Mouse (Mus musculus): Measurements from ENCODE around the gene Olfr361.
"Not testable (repeated sequence)": the region's sequence is repeated elsewhere in the genome, so short reads cannot be mapped to it uniquely, and the experiment has no call there.

The Olfr361 gene

DNA sequence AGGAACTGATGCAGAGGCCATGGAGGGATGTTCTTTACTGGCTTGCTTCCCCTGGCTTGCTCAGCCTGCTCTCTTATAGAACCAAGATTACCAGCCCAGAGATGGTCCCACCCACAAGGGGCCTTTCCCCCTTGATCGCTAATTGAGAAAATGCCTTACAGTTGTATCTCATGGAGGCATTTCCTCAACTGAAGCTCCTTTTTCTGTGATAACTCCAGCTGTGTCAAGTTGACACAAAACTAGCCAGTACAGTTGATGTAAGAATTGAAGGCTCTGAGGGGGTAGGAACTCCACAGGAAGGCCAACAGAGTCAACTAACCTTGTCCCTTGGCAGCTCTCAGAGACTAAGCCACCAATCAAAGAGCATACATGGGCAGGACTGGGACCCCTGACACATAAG, at the start of gene Olfr361:
Olfr361 (minus strand) TSS at position 101 of the 400 bp plus-strand sequence.
- not testable (repeated sequence) for DNase-seq

- no peak for DNase-seq
Observed at GRCm38 (mm10) chr2:37117810-37118209, 28.7 kb upstream of the Olfr361 start, which contains the start of gene Olfr362. Gene Olfr362 (minus strand): TSS chr2:37117910.

DNA sequence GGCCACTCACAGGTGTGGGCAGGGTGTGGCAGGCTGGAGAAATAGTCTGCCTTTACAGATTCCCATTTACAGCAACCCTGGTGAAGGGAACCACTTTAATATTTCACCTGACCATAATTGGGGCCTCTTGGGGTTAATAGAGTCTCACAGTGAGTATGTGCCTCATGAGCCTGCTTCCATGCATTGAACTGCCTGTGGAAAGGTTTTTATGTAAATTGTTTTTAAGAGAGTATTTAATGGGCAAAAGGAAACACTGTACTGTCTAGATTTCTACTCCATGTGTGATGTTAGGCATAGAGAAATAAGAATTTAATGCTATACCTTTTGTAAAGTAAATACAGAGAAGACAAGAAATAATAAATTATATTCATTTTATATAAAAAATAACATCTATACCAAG, 23.6 kb downstream of the Olfr361 start, which contains the start of gene Olfr360:
Olfr360 (plus strand) TSS at position 301 of the 400 bp plus-strand sequence.
- DNase-seq = no peak

All from cerebellum, postnatal 25 days (tissue).